ENCODE assay signal across 34 mouse cellular contexts in genomic region chr7:100245176-100245575, GRCm38 (mm10). TPM values are rescaled to one million over a fixed set of nuclear protein-coding genes. Genes with fewer than 3 reads are reported as not detected.
"Had no signal": no experiment of that assay in that cellular context is flagged by ENCODE, and none has a peak within 500 bp of the region (broad histone marks: within the 10 kb centered on the region; RNA-seq: fewer than 3 reads in every experiment).

No protein-coding gene starts in this region.

- H3K9me3 ChIP-seq: heart, embryonic 12.5 days; heart, embryonic 13.5 days; heart, embryonic 15.5 days; hindbrain, embryonic 10.5 days; hindbrain, embryonic 12.5 days; hindbrain, embryonic 13.5 days; hindbrain, embryonic 15.5 days; intestine, embryonic 15.5 days; kidney, embryonic 15.5 days had no signal

- H3K27ac ChIP-seq: heart, embryonic 13.5 days; heart, embryonic 15.5 days; hindbrain, embryonic 10.5 days; hindbrain, embryonic 12.5 days; hindbrain, embryonic 13.5 days; hindbrain, embryonic 14.5 days; hindbrain, embryonic 15.5 days; hindbrain, postnatal 0 days; intestine, embryonic 15.5 days; kidney, embryonic 15.5 days; kidney, postnatal 0 days; layer of hippocampus, adult 2 months; left cerebral cortex, adult 2 months had no signal

- H3K36me3 ChIP-seq: heart, embryonic 12.5 days; heart, embryonic 13.5 days; heart, embryonic 15.5 days; hindbrain, embryonic 10.5 days; hindbrain, embryonic 12.5 days; hindbrain, embryonic 13.5 days; intestine, embryonic 15.5 days; kidney, embryonic 15.5 days had no signal

- H3K4me3 ChIP-seq: heart, embryonic 12.5 days; heart, embryonic 13.5 days; heart, embryonic 15.5 days; hindbrain, embryonic 10.5 days; hindbrain, embryonic 12.5 days; hindbrain, embryonic 13.5 days; hindbrain, embryonic 15.5 days; intestine, embryonic 15.5 days; kidney, embryonic 15.5 days; layer of hippocampus, adult 2 months; left cerebral cortex, adult 2 months had no signal

- H3K27me3 ChIP-seq: heart, embryonic 12.5 days; heart, embryonic 13.5 days; heart, embryonic 15.5 days; hindbrain, embryonic 12.5 days; hindbrain, embryonic 13.5 days; hindbrain, embryonic 15.5 days; intestine, embryonic 15.5 days; kidney, embryonic 15.5 days had no signal

- ATAC-seq: hindbrain, embryonic 16.5 days; hindbrain, postnatal 0 days; inflammation-experienced regulatory T-cells, adult 6 months; intestine, embryonic 15.5 days; intestine, embryonic 16.5 days had no signal

- DNase-seq: heart, postnatal 10 days; heart, postnatal 14 days; heart, postnatal 36 days; heart, postnatal 4 days; kidney, adult 11 months; kidney, adult 18-20 months; kidney, adult 2 months; kidney, adult 8-10 months; kidney, adult 9 months; kidney, postnatal 10 days; kidney, postnatal 14 days; kidney, postnatal 25 days; kidney, postnatal 36 days; kidney, postnatal 4 days; layer of hippocampus, adult 9-11 months; layer of hippocampus, postnatal 36 days had no signal

- H3K9ac ChIP-seq: heart, embryonic 12.5 days; heart, embryonic 13.5 days; heart, embryonic 15.5 days; hindbrain, embryonic 12.5 days; hindbrain, embryonic 13.5 days; hindbrain, embryonic 14.5 days; hindbrain, embryonic 15.5 days; intestine, embryonic 15.5 days; kidney, embryonic 15.5 days had no signal

- H3K4me2 ChIP-seq: heart, embryonic 12.5 days; heart, embryonic 13.5 days; heart, embryonic 15.5 days; hindbrain, embryonic 12.5 days; hindbrain, embryonic 13.5 days; hindbrain, embryonic 14.5 days; hindbrain, embryonic 15.5 days; intestine, embryonic 15.5 days; kidney, embryonic 15.5 days had no signal

- H3K4me1 ChIP-seq: heart, embryonic 12.5 days; heart, embryonic 13.5 days; heart, embryonic 15.5 days; hindbrain, embryonic 10.5 days; hindbrain, embryonic 12.5 days; hindbrain, embryonic 13.5 days; hindbrain, embryonic 15.5 days; intestine, embryonic 15.5 days had no signal

RNA-seq across cellular contexts. Expression of gene P4ha3, which starts 40.1 kb away (rescaled TPM):
- total RNA-seq: hematopoietic stem cell, adult 5-6 weeks had no signal
